ENCODE assay signal across 8 mouse cellular contexts in the genomic region with DNA sequence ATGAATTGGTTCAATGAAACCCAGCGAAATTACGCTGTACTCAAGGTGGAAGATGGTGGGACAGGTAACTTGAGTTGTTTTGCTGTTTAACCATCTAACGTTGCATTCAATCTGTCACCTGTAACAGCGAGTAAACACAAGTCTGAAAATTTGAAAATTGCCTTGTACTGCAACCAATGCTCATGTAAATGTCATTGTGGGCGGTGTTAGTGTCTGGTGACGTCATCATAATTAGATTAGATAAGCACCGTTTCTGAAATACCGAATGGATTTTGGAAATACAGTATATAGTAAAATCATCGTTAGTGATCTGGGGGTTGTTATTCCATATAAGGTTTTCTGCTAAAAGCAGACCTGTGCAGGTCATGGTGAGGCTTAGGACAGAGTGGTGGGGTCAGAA. TPM values are rescaled to one million over a fixed set of nuclear protein-coding genes. Genes with fewer than 3 reads are reported as not detected.
DNase-seq lines count a peak whose midpoint lies in the region; ATAC-seq and TF ChIP-seq lines count a peak whose summit lies in the region.

No protein-coding gene starts in this region.

- intact Hi-C loops in heart, postnatal 25 days (cut with DNase I): loop anchor here (5.0 to 10.0 kb wide), 4 partner anchors 60 to 388 kb away; partner anchors contain the start of gene Cep70

- DNase-seq in heart, postnatal 0 days (ENCODE audit: low spot score): no peak
- DNase-seq in heart, postnatal 25 days (ENCODE audit: low spot score): no peak
- DNase-seq in MN1 (ENCODE audit: low spot score): peak; percentile 45
- no peak for DNase-seq in ovary, postnatal 36 days (ENCODE audit: low spot score)
- no peak for DNase-seq in retina, embryonic 14.5 days (ENCODE audit: low spot score)
- no peak for DNase-seq in urinary bladder, postnatal 14 days (ENCODE audit: low spot score)

- no peak overlapping the region for H3K27ac ChIP-seq in heart, postnatal 0 days (ENCODE audit: low read depth)
- H3K27ac ChIP-seq in hindbrain, embryonic 15.5 days (replicated peaks): peak overlapping the region; percentile 77; the same call in 1 of the 2 replicates
- peak overlapping the region; percentile 79 for H3K27ac ChIP-seq in midbrain, embryonic 15.5 days

- H3K9ac ChIP-seq in heart, postnatal 0 days (replicated peaks; ENCODE audit: low read depth, low read length): peak overlapping the region; percentile 63
- H3K9ac ChIP-seq in hindbrain, embryonic 15.5 days: peak overlapping the region; percentile 80
- peak overlapping the region; percentile 82 for H3K9ac ChIP-seq in midbrain, embryonic 15.5 days

- no peak for TF ChIP-seq EP300 in heart, postnatal 0 days (IDR thresholded peaks at IDR 0.05; ENCODE audit: low read depth)

- peak overlapping the region; percentile 79 for H3K4me3 ChIP-seq in heart, postnatal 0 days (ENCODE audit: low read depth, low read length)
- H3K4me3 ChIP-seq in hindbrain, embryonic 15.5 days: peak overlapping the region; percentile 82
- peak overlapping the region; percentile 93 for H3K4me3 ChIP-seq in midbrain, embryonic 15.5 days

- peaks cover 11% of the 10 kb centered on the region; the same call in 1 of the 2 replicates for H3K27me3 ChIP-seq in heart, postnatal 0 days (ENCODE audit: control insufficient read depth, insufficient read depth, low read length)
- 0 out of 2 replicates have a peak, but pooled peaks cover 5% of the 10 kb centered on the region for H3K27me3 ChIP-seq in hindbrain, embryonic 15.5 days
- H3K27me3 ChIP-seq in midbrain, embryonic 15.5 days (replicated peaks): peaks cover 12% of the 10 kb centered on the region

- ATAC-seq in heart, postnatal 0 days (ENCODE audit: insufficient read depth, low read depth): no peak
- ATAC-seq in hindbrain, embryonic 15.5 days (ENCODE audit: low FRiP score, low read depth): no peak
- ATAC-seq in midbrain, embryonic 15.5 days (replicated peaks): no peak

- no peaks in the 10 kb centered on the region for H3K9me3 ChIP-seq in heart, postnatal 0 days (replicated peaks; ENCODE audit: control insufficient read depth, low read length)
- H3K9me3 ChIP-seq in hindbrain, embryonic 15.5 days: no peaks in the 10 kb centered on the region
- H3K9me3 ChIP-seq in midbrain, embryonic 15.5 days: no peaks in the 10 kb centered on the region

- H3K36me3 ChIP-seq in heart, postnatal 0 days (replicated peaks; ENCODE audit: control insufficient read depth, insufficient read depth, low read length): no peaks in the 10 kb centered on the region
- no peaks in the 10 kb centered on the region for H3K36me3 ChIP-seq in hindbrain, embryonic 15.5 days
- no peaks in the 10 kb centered on the region for H3K36me3 ChIP-seq in midbrain, embryonic 15.5 days (replicated peaks)

- peak overlapping the region; percentile 97 for H3K4me2 ChIP-seq in heart, postnatal 0 days (ENCODE audit: low read depth, low read length)
- peak overlapping the region; percentile 74 for H3K4me2 ChIP-seq in hindbrain, embryonic 15.5 days
- H3K4me2 ChIP-seq in midbrain, embryonic 15.5 days: peak overlapping the region; percentile 60

- peaks cover 6% of the 10 kb centered on the region; the same call in 1 of the 2 replicates for H3K4me1 ChIP-seq in heart, postnatal 0 days (ENCODE audit: control insufficient read depth, insufficient read depth)
- H3K4me1 ChIP-seq in hindbrain, embryonic 15.5 days (replicated peaks): peaks cover 18% of the 10 kb centered on the region
- H3K4me1 ChIP-seq in midbrain, embryonic 15.5 days: peaks cover 14% of the 10 kb centered on the region

- TF ChIP-seq CTCF in heart, postnatal 0 days (IDR thresholded peaks at IDR 0.05; ENCODE audit: low read depth): no peak

- WGBS in heart, postnatal 0 days: 40% methylated on average over 9 of the region's 9 CpGs
- 44% methylated on average over 9 of the region's 9 CpGs for WGBS in hindbrain, embryonic 15.5 days
- WGBS in midbrain, embryonic 15.5 days: 44% methylated on average over 9 of the region's 9 CpGs

RNA-seq across cellular contexts. Expression of gene Faim, which starts 1.0 kb away (rescaled TPM):
- 4.7 and 6.3 TPM in 2 replicates for total RNA-seq in heart, postnatal 0 days (2014; rRNA removed; ENCODE audit: low replicate concordance)
- polyA plus RNA-seq in heart, postnatal 0 days (2015; fragmentation: Nextera tagmentation; extraction: Ambion mirVana): 24.3 and 25.3 TPM in 2 replicates
- total RNA-seq in heart, postnatal 25 days (2021): 1 to 10 TPM; 5.5 to 6.8 TPM
- 108 and 112 TPM in 2 replicates for polyA plus RNA-seq in hindbrain, embryonic 15.5 days (2015; fragmentation: Nextera tagmentation; extraction: Ambion mirVana)
- 110 and 115 TPM in 2 replicates for polyA plus RNA-seq in midbrain, embryonic 15.5 days (2015; fragmentation: Nextera tagmentation; extraction: Ambion mirVana)

RNA-seq across cellular contexts. Expression of gene Foxl2, which starts 32.0 kb away (rescaled TPM):
- total RNA-seq in heart, postnatal 0 days (2014; rRNA removed; ENCODE audit: low replicate concordance): not detected in 2 replicates
- not detected in 2 replicates for polyA plus RNA-seq in heart, postnatal 0 days (2015; fragmentation: Nextera tagmentation; extraction: Ambion mirVana)
- not detected for total RNA-seq in heart, postnatal 25 days (2021)
- polyA plus RNA-seq in hindbrain, embryonic 15.5 days (2015; fragmentation: Nextera tagmentation; extraction: Ambion mirVana): 0.64 and 0.87 TPM in 2 replicates
- 0.61 and 0.75 TPM in 2 replicates for polyA plus RNA-seq in midbrain, embryonic 15.5 days (2015; fragmentation: Nextera tagmentation; extraction: Ambion mirVana)

RNA-seq across cellular contexts. Expression of gene Gm1123, which starts 48.4 kb away (rescaled TPM):
- total RNA-seq in heart, postnatal 0 days (2014; rRNA removed; ENCODE audit: low replicate concordance): not detected in 2 replicates
- 0.07 TPM in 2 replicates for polyA plus RNA-seq in heart, postnatal 0 days (2015; fragmentation: Nextera tagmentation; extraction: Ambion mirVana)
- total RNA-seq in heart, postnatal 25 days (2021): not detected
- 0.13 TPM in 1 of 2 replicates, not detected in the other for polyA plus RNA-seq in hindbrain, embryonic 15.5 days (2015; fragmentation: Nextera tagmentation; extraction: Ambion mirVana)
- 0.11 and 0.18 TPM in 2 replicates for polyA plus RNA-seq in midbrain, embryonic 15.5 days (2015; fragmentation: Nextera tagmentation; extraction: Ambion mirVana)
